Mouse (Mus musculus) bone marrow, adult 2 months (tissue): Measurements from ENCODE around the gene Colgalt1. TPM values are rescaled to one million over a fixed set of nuclear protein-coding genes. Genes with fewer than 3 reads are reported as not detected.

Source experiments
- H3K27ac ChIP-seq: fragments of 200-500 bp; 2 replicates; pipeline ENCODE4 v1.5.1; 2012; ENCODE audit warnings: low read depth, mild to moderate bottlenecking, control low read depth, inconsistent platforms, low read length; ENCODE audit not compliant: control insufficient read depth, poor library complexity, insufficient read depth
- H3K4me1 ChIP-seq: fragments of 200-500 bp; 2 replicates; pipeline ENCODE4 v1.6.1; 2011; ENCODE audit warnings: low read length; ENCODE audit not compliant: control insufficient read depth, insufficient read depth
- H3K4me3 ChIP-seq: fragments of 200-500 bp; replicated peaks from 2 replicates; pipeline ENCODE3; 2011; ENCODE audit warnings: mild to moderate bottlenecking, low read depth, low read length, control low read depth; ENCODE audit not compliant: control insufficient read depth
- CTCF ChIP-seq: fragments of 200-500 bp; IDR thresholded peaks from 2 replicates; pipeline ENCODE4 v1.5.1; 2011; ENCODE audit warnings: low read length, control low read depth; ENCODE audit not compliant: control insufficient read depth, insufficient read depth
- POLR2A ChIP-seq: fragments of 200-500 bp; IDR thresholded peaks from 2 replicates; pipeline ENCODE4 v1.6.1; 2011; ENCODE audit warnings: low read depth, mild to moderate bottlenecking, control low read depth, low read length, borderline replicate concordance; ENCODE audit not compliant: control insufficient read depth
- WGBS: fragments of 180-500 bp; shearing (Covaris S2); methylation state at CpG from one replicate; pipeline ENCODE4 v1.1.7; 2018; 5-methylcytosine and 5-hydroxymethylcytosine counted together
- polyA plus RNA-seq: library from polyadenylated mRNA; stranded (reverse); fragments of >200 nt; gene quantifications from 2 replicates; pipeline ENCODE4 v1.2.4, GENCODE M21; 2011; ENCODE audit warnings: low replicate concordance; ENCODE audit not compliant: missing spikeins, insufficient read depth, insufficient read length

Gene Colgalt1
- polyA plus RNA-seq, 1 experiment, result 53.0 TPM

DNA sequence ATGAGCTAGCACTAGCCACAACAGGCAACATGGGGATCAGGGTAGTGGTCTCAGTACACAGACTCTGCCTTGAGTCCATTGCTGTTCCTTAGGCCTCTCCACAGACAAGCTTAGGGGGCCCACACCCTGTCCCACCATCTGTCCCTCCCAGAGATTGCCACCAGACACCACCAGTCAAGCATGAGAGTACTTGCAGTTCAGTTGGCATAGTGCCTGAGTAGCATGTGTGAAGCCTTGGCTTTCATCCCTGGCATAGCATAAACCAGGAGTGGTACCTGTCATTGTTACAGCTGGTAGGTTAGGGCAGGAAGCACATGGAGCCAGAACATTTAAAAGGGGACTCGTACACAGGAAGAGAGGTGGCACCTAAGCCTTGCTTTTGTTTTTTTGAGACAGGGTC is 49.0 kb downstream of the Colgalt1 start:
- no peaks in the 10 kb centered on the region for H3K4me1 ChIP-seq

DNA sequence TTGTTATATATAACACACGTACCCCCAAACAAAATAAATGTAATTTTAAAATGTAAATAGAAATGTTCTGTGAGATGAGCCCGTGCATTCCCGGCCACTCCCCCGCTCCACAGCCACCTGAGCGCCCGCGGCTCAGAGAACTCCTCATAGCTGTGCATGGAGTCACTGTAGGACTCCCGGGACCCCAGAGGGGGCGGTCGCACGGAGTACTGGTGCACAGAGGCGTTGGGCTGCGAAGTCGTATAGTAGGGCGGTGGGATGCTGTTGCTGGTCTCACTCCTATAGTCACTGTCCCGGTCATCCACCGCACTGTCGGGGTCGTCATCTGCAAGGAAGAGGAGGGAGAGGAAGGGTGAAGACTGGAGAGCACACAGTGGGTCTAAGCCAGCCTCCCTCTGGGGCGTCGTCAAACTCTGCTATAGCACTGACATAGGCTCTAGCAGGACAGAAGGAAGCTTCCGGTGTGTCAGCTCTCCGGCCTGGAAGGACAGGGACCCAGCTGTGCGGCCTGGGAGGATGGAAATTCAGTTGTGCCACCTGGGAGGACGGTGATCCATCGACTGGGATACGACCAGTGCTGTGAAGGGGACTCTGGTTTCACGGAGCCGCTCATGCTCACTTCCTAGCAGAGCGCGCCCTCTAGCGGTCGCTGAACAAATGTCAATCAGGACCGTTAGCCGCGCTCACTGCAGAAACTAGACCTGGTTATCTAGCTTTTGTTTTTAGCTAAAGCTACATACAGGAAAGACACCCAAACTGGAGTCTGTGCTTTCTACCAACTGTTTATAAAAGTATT is 49.7 kb downstream of the Colgalt1 start:
- WGBS, result 20% methylated on average over 36 of the region's 36 CpGs
- Histone ChIP-seq H3K27ac (no peak overlapping the region), H3K4me1 (no peaks in the 10 kb centered on the region), H3K4me3 (no peak overlapping the region)
- no peak for TF ChIP-seq POLR2A
- peak; percentile 94 for TF ChIP-seq CTCF

More for the DNA sequence above, 49.0 kb downstream of the Colgalt1 start:
- H3K27ac ChIP-seq, result no peak overlapping the region
- H3K4me3 ChIP-seq, result no peak overlapping the region
- TF ChIP-seq CTCF (no peak), POLR2A (no peak)
- WGBS, result 38% methylated on average over 1 of the region's 1 CpGs

DNA sequence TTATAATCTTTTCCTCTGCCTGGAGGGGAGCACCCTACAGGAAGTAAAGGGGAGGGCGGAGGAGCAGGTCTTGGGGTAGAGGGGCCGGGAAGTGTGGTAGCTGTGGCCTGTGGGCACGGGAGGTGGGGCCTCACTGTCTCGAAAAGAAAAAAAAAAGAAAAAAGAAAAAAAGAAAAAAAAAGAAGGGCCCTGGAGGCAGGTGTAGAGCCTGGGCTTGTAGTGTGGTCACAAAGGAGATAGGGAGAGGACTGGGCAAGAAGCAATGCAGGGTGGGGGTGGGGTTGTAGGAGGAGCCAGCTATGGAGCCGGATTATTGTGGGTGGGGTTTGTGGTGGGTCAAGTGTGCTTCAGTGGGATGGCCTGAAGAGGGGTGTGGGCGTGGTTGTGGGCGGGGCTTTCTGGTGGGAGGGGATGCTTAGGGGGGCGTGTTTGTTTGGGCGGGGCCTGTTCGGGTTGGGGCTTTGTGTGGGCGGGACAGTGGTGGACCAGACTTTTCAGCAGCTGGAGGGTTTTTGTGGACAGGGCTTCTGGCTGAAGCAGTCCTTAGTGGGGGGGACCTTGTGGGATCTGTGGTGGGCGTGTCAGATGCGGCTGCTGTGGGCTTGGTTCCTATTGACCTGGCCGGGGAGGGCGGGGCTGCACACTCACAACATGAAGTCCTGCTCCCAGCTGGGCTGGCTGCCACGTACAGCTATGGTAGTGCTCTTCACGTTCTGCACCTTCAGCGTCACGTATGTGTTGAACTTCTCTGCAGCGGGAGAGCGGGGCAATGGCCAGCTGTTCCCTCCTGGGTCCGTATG is 54.7 kb downstream of the Colgalt1 start:
- no peak overlapping the region for H3K4me3 ChIP-seq
- TF ChIP-seq POLR2A (no peak), CTCF (no peak)
- no peak overlapping the region for H3K27ac ChIP-seq
- H3K4me1 ChIP-seq, result peaks cover 1% of the 10 kb centered on the region; the same call in 1 of the 2 replicates
- WGBS, result 1% methylated on average over 22 of the region's 22 CpGs

- TF ChIP-seq CTCF (no peak), POLR2A (no peak)
- Histone ChIP-seq H3K4me3 (no peak overlapping the region), H3K4me1 (peaks cover 4% of the 10 kb centered on the region), H3K27ac (no peak overlapping the region)
- WGBS, result 68% methylated on average over 1 of the region's 1 CpGs
Observed at GRCm38 (mm10) chr8:71666855-71667254, 56.1 kb downstream of the Colgalt1 start.

DNA sequence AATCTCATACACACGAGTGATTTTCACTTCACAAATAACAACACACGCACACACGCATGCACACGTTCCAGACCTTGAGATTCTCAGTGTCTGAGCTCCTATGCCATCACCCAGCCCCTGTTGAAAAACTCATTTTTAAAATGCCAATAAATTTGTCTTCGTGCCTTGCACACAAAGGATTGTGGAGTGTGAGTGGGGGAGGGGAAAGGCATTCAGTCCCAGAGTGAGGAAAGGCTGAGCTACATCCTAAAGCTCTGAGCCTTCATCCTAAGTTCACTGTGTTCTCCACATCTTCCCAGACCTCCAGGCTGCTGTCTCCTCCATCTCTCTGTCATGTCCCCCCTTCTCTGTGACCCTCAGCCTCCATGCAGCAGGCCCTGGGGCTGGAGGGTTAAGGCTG is 56.5 kb downstream of the Colgalt1 start:
- WGBS, result 82% methylated on average over 5 of the region's 5 CpGs
- no peak overlapping the region for H3K4me3 ChIP-seq
- H3K4me1 ChIP-seq, result peaks cover 4% of the 10 kb centered on the region

GRCm38 (mm10) chr8:71668220-71668975 is 57.6 kb downstream of the Colgalt1 start:
- WGBS, result 2% methylated on average over 21 of the region's 21 CpGs
- Histone ChIP-seq H3K27ac (no peak overlapping the region), H3K4me3 (no peak overlapping the region)

More for the DNA sequence above, 56.5 kb downstream of the Colgalt1 start:
- TF ChIP-seq POLR2A, result no peak
- TF ChIP-seq CTCF, result no peak
- no peak overlapping the region for H3K27ac ChIP-seq

DNA sequence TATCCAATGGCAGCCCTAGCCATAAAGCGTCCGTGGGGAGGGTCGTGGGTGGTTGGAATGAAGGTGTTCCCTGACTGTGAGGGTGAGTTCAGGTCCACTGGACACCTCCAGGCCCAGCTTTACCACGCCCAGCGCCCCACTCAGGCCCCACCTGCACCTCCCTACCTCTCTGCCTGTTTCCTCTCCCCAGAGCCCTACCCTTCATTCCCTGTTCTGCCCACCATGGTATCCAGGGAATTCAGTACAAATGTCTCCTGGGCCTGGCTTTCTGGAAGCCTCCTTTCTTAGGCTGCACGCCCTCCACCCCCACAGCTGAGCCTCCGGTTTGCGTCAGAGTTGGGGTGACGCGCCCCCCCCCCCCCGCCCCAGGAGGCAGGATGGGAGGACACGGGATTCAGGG is 59.4 kb downstream of the Colgalt1 start:
- Histone ChIP-seq H3K4me1 (peaks cover 4% of the 10 kb centered on the region), H3K4me3 (no peak overlapping the region), H3K27ac (no peak overlapping the region)
- 27% methylated on average over 12 of the region's 12 CpGs for WGBS
- TF ChIP-seq POLR2A (no peak), CTCF (no peak)

More at GRCm38 (mm10) chr8:71668220-71668975, 57.6 kb downstream of the Colgalt1 start:
- TF ChIP-seq POLR2A (no peak), CTCF (no peak)
- peaks cover 4% of the 10 kb centered on the region for H3K4me1 ChIP-seq
